Mouse (Mus musculus) liver, embryonic 11.5 days (tissue): ENCODE data around the gene Dpysl5. TPM values are rescaled to one million over a fixed set of nuclear protein-coding genes. Genes with fewer than 3 reads are reported as not detected.

Source experiments
- ATAC-seq: fragments of 200-750 bp; cut with Nextera tagmentation; replicated peaks from 2 replicates; pipeline ENCODE4 v1.8.0; 2017; ENCODE audit warnings: moderate number of reproducible peaks, mild to moderate bottlenecking, moderate TSS enrichment, moderate library complexity; ENCODE audit not compliant: low FRiP score
- DNase-seq: peaks from one replicate; pipeline ENCODE4 v3.0.0-alpha.2; 2017; ENCODE audit warnings: low spot score
- H3K27ac ChIP-seq: fragments of 300-500 bp; sonication (generic); 2 replicates; pipeline ENCODE4 v1.5.1; 2014; ENCODE audit warnings: mild to moderate bottlenecking, low read depth, low read length, control low read depth
- H3K27me3 ChIP-seq: fragments of 300-500 bp; sonication (generic); replicated peaks from 2 replicates; pipeline ENCODE4 v1.6.1; 2014; ENCODE audit warnings: low read length, mixed read lengths; ENCODE audit not compliant: control insufficient read depth, insufficient read depth
- H3K36me3 ChIP-seq: fragments of 300-500 bp; sonication (generic); 2 replicates; pipeline ENCODE4 v1.6.1; 2014; ENCODE audit warnings: mild to moderate bottlenecking, low read length, moderate library complexity, mixed read lengths; ENCODE audit not compliant: control insufficient read depth, insufficient read depth
- H3K4me1 ChIP-seq: fragments of 300-500 bp; sonication (generic); replicated peaks from 2 replicates; pipeline ENCODE4 v1.6.1; 2014; ENCODE audit warnings: low read length, mixed read lengths; ENCODE audit not compliant: control insufficient read depth, insufficient read depth
- H3K4me2 ChIP-seq: fragments of 300-500 bp; sonication (generic); 2 replicates; pipeline ENCODE4 v1.6.1; 2014; ENCODE audit warnings: mild to moderate bottlenecking, control low read depth, moderate library complexity
- H3K4me3 ChIP-seq: fragments of 300-500 bp; sonication (generic); 2 replicates; pipeline ENCODE4 v1.5.1; 2014; ENCODE audit warnings: low read depth, low read length, control low read depth
- H3K9ac ChIP-seq: fragments of 300-500 bp; sonication (generic); 2 replicates; pipeline ENCODE4 v1.6.1; 2014; ENCODE audit warnings: low read depth, low read length, control low read depth
- H3K9me3 ChIP-seq: fragments of 300-500 bp; sonication (generic); 2 replicates; pipeline ENCODE4 v1.6.1; 2016; ENCODE audit warnings: low read length, inconsistent platforms, mixed read lengths; ENCODE audit not compliant: control insufficient read depth
- WGBS: fragments of 180-500 bp; shearing (Covaris S2); extraction: QIAGEN DNeasy Blood & Tissue Kit; methylation state at CpG from one replicate; pipeline ENCODE4 v1.1.7; 2014; 5-methylcytosine and 5-hydroxymethylcytosine counted together
- polyA plus RNA-seq: library from polyadenylated mRNA; unstranded; fragments of >200 nt; fragmentation: Nextera tagmentation; extraction: Ambion mirVana; gene quantifications from 2 replicates; pipeline ENCODE4 v1.2.1, GENCODE M21; 2014

Gene Dpysl5
- polyA plus RNA-seq, 1 experiment from 2014 or later: 1.6 TPM

DNA sequence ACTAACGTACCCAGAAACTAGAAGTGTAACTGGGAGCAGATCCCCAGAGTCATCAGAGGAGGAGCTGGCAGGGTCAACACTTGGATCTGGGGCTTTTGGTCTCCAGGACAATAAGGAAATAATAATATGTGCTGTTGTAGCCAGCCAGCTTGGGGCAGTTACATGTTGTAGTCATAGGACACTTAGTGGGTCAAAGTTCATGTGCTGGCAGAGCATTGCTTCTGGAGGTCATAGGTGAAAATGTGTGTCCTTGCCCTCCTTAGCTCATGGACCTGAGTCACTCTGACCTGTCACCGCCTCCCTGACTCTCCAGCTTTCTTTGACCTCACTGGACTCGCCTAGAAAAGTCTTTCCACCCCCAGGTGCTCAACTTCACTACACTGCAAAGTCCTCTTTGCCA, 122.1 kb downstream of the Dpysl5 start:
- no peaks in the 10 kb centered on the region for H3K4me1 ChIP-seq
- no peaks in the 10 kb centered on the region for H3K27me3 ChIP-seq
- no peak overlapping the region for H3K9ac ChIP-seq
- no peak overlapping the region for H3K27ac ChIP-seq
- WGBS: 77% methylated on average over 3 of the region's 3 CpGs
- no peaks in the 10 kb centered on the region for H3K9me3 ChIP-seq
- no peaks in the 10 kb centered on the region for H3K36me3 ChIP-seq
- H3K4me3 ChIP-seq: no peak overlapping the region
- no peak overlapping the region for H3K4me2 ChIP-seq
- ATAC-seq (no peak), DNase-seq (no peak)

GRCm38 (mm10) chr5:30839731-30840130, 128.4 kb downstream of the Dpysl5 start:
- Histone ChIP-seq H3K9me3 (no peaks in the 10 kb centered on the region), H3K4me2 (no peak overlapping the region), H3K27me3 (no peaks in the 10 kb centered on the region), H3K27ac (no peak overlapping the region), H3K9ac (no peak overlapping the region), H3K36me3 (no peaks in the 10 kb centered on the region), H3K4me1 (no peaks in the 10 kb centered on the region), H3K4me3 (no peak overlapping the region)
- 71% methylated on average over 2 of the region's 2 CpGs for WGBS
- DNase-seq (no peak), ATAC-seq (no peak)

DNA sequence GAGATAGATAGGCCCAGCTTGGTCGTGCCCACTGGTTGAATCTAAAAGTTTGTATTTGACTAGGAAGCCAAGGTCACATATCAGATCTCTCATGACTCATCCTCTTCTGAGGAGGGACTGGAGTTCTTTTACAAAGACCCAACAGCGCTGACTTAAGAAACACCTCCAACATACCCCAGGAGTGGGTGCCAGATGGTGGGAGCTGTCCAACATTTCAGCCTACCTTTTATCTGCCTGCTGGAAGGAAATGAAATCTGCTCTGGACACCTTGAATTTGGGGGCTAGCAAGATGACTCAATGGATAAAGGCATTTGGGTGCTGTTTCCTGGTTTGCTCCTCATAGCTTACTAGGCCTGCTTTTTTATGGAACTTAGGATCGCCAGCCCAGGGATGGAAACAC, 130.5 kb downstream of the Dpysl5 start:
- Histone ChIP-seq H3K27ac (no peak overlapping the region), H3K27me3 (no peaks in the 10 kb centered on the region), H3K4me1 (no peaks in the 10 kb centered on the region), H3K9me3 (no peaks in the 10 kb centered on the region), H3K4me3 (no peak overlapping the region), H3K9ac (no peak overlapping the region), H3K4me2 (no peak overlapping the region), H3K36me3 (no peaks in the 10 kb centered on the region)
- DNase-seq (no peak), ATAC-seq (no peak)
- WGBS: 39% methylated on average over 3 of the region's 3 CpGs

Other genes with a start within 250 kb of the Dpysl5 start
- gene Otof, start 249.6 kb upstream of the Dpysl5 start, polyA plus RNA-seq: 0.05 and 0.18 TPM in 2 replicates
- not detected in 2 replicates for gene 1700001C02Rik, start 245.5 kb upstream of the Dpysl5 start, polyA plus RNA-seq
- gene Cib4, start 165.7 kb upstream of the Dpysl5 start, polyA plus RNA-seq: not detected in 2 replicates
- 0.75 and 1.6 TPM in 2 replicates for gene Kcnk3, start 123.4 kb upstream of the Dpysl5 start, polyA plus RNA-seq
- 17.6 and 18.6 TPM in 2 replicates for gene Slc35f6, start 63.6 kb upstream of the Dpysl5 start, polyA plus RNA-seq
- gene Cenpa, start 44.8 kb upstream of the Dpysl5 start, polyA plus RNA-seq: 326 and 357 TPM in 2 replicates
- gene Mapre3, start 103.1 kb downstream of the Dpysl5 start, polyA plus RNA-seq: 7.1 and 7.9 TPM in 2 replicates
- 66.5 and 67.2 TPM in 2 replicates for gene Tmem214, start 156.4 kb downstream of the Dpysl5 start, polyA plus RNA-seq
- gene Agbl5, start 177.1 kb downstream of the Dpysl5 start, polyA plus RNA-seq: 12.4 and 14.4 TPM in 2 replicates
- gene Ost4, start 196.2 kb downstream of the Dpysl5 start, polyA plus RNA-seq: 467 and 501 TPM in 2 replicates
- gene Emilin1, start 201.8 kb downstream of the Dpysl5 start, polyA plus RNA-seq: 89.5 and 95.1 TPM in 2 replicates
- gene Khk, start 209.9 kb downstream of the Dpysl5 start, polyA plus RNA-seq: 58.6 and 60.2 TPM in 2 replicates
- 5.4 and 8.2 TPM in 2 replicates for gene Cgref1, start 234.0 kb downstream of the Dpysl5 start, polyA plus RNA-seq
- 111 and 118 TPM in 2 replicates for gene Preb, start 248.8 kb downstream of the Dpysl5 start, polyA plus RNA-seq